Mouse (Mus musculus) hindbrain, embryonic 13.5 days (tissue): Measurements from ENCODE around the gene Gm7233. TPM values are rescaled to one million over a fixed set of nuclear protein-coding genes. Genes with fewer than 3 reads are reported as not detected.
A peak's percentile ranks its signal among the peaks of the same experiment; 100 is the strongest.
"Not testable (repeated sequence)": the region's sequence is repeated elsewhere in the genome, so short reads cannot be mapped to it uniquely, and the experiment has no call there.

Experiments
- ATAC-seq: fragments of 200-750 bp; cut with Nextera tagmentation; 2 replicates; pipeline ENCODE4 v1.8.0; 2017; ENCODE audit warnings: moderate TSS enrichment; ENCODE audit not compliant: low FRiP score
- H3K27ac ChIP-seq: fragments of 300-500 bp; sonication (generic); 2 replicates; pipeline ENCODE4 v1.5.1; 2015; ENCODE audit warnings: inconsistent platforms, mild to moderate bottlenecking, moderate library complexity
- H3K27me3 ChIP-seq: fragments of 300-500 bp; sonication (generic); 2 replicates; pipeline ENCODE4 v1.6.1; 2015; ENCODE audit warnings: mild to moderate bottlenecking, inconsistent platforms
- H3K36me3 ChIP-seq: fragments of 300-500 bp; sonication (generic); 2 replicates; pipeline ENCODE4 v1.6.1; 2015; ENCODE audit warnings: mild to moderate bottlenecking, inconsistent platforms
- H3K4me1 ChIP-seq: fragments of 300-500 bp; sonication (generic); replicated peaks from 2 replicates; pipeline ENCODE4 v1.6.1; 2015; ENCODE audit warnings: inconsistent platforms
- H3K4me2 ChIP-seq: fragments of 300-500 bp; sonication (generic); 2 replicates; pipeline ENCODE4 v1.6.1; 2015; ENCODE audit warnings: inconsistent platforms, mild to moderate bottlenecking, moderate library complexity
- H3K4me3 ChIP-seq: fragments of 300-500 bp; sonication (generic); 2 replicates; pipeline ENCODE4 v1.5.1; 2015; ENCODE audit warnings: mild to moderate bottlenecking, inconsistent platforms
- H3K9ac ChIP-seq: fragments of 300-500 bp; sonication (generic); 2 replicates; pipeline ENCODE4 v1.6.1; 2015; ENCODE audit warnings: mild to moderate bottlenecking, inconsistent platforms
- H3K9me3 ChIP-seq: fragments of 300-500 bp; sonication (generic); 2 replicates; pipeline ENCODE4 v1.6.1; 2016; ENCODE audit warnings: inconsistent platforms
- WGBS: fragments of 180-500 bp; shearing (Covaris S2); methylation state at CpG from one replicate; pipeline ENCODE4 v1.1.7; 2015; 5-methylcytosine and 5-hydroxymethylcytosine counted together
- polyA plus RNA-seq: library from polyadenylated mRNA; unstranded; fragments of >200 nt; fragmentation: Nextera tagmentation; extraction: Ambion mirVana; gene quantifications from 2 replicates; pipeline ENCODE4 v1.2.1, GENCODE M21; 2015

Gm7233 gene
- not detected in 2 replicates for polyA plus RNA-seq

DNA sequence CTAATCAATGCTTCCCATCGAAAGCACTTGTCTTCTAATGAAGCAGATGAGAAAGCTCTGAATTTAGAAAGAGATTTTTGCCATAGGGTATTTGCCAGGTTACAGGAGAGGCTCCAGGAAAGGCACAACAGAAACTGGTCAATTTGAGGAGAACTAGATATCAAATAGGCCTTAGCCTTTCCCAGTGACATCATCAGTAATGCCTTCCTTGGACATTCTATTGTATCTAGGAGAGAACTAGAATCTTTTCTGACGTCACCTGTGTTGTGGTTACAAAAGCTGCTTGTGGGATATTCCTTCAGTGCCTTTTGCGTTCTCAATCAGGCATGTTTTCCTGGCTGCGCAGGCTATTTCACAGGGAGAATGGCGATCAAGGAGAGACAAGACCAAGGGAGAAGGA, at the start of gene Gm7233:
Gene Gm7233 (plus strand): TSS at position 301 of the 400 bp plus-strand sequence.
- H3K27me3 ChIP-seq, H3K4me2 ChIP-seq, ATAC-seq, H3K9ac ChIP-seq, H3K4me3 ChIP-seq, H3K9me3 ChIP-seq, H3K36me3 ChIP-seq, H3K4me1 ChIP-seq, H3K27ac ChIP-seq: not testable (repeated sequence)
- WGBS, result 79% methylated on average over 5 of the region's 5 CpGs

- H3K27ac ChIP-seq, H3K36me3 ChIP-seq, H3K4me3 ChIP-seq, H3K4me1 ChIP-seq, H3K9ac ChIP-seq, H3K27me3 ChIP-seq, H3K9me3 ChIP-seq, ATAC-seq, H3K4me2 ChIP-seq: not testable (repeated sequence)
- 75% methylated on average over 4 of the region's 4 CpGs for WGBS
These were observed 12.5 kb upstream of the Gm7233 start for GRCm38 (mm10) chr14:43167189-43167588.

- ATAC-seq, H3K27me3 ChIP-seq, H3K4me2 ChIP-seq, H3K27ac ChIP-seq, H3K4me1 ChIP-seq, H3K36me3 ChIP-seq, H3K4me3 ChIP-seq, H3K9me3 ChIP-seq, H3K9ac ChIP-seq: not testable (repeated sequence)
- no CpG with 5 or more reads among the region's 10 CpGs for WGBS
These were observed 11.7 kb upstream of the Gm7233 start for GRCm38 (mm10) chr14:43167942-43168341.

GRCm38 (mm10) chr14:43168573-43169170, 11.0 kb upstream of the Gm7233 start:
- peak; percentile 21; the same call in 1 of the 2 replicates for ATAC-seq
- H3K9me3 ChIP-seq, H3K27me3 ChIP-seq, H3K36me3 ChIP-seq, H3K9ac ChIP-seq, H3K4me1 ChIP-seq, H3K4me3 ChIP-seq, H3K27ac ChIP-seq, H3K4me2 ChIP-seq: not testable (repeated sequence)
- WGBS, result 10% methylated on average over 1 of the region's 10 CpGs

DNA sequence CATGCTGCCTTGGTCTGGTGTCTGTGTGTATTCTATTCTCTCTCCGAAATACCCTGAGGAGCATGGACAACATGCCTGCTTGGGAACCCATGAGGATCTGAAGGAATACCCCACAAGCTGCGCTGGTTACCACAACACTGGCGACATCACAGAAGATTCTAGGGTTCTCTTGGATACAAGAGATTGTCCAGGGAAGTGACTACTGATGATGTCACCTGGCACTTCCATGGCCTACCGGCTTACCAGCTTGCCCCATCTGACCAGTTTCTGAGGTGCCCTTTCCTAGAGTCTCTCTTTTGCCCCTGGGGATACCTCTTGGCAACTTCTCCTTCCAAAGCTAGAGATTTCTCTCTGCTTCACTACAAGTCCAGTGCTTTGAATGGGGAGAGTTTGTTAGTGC, 55.5 kb downstream of the Gm7233 start, which contains the start of gene Gm8122:
Gene Gm8122 (minus strand): TSS at position 101 of the 400 bp plus-strand sequence.
- ATAC-seq, H3K27ac ChIP-seq, H3K4me3 ChIP-seq, H3K36me3 ChIP-seq, H3K4me2 ChIP-seq, H3K9ac ChIP-seq, H3K4me1 ChIP-seq, H3K27me3 ChIP-seq, H3K9me3 ChIP-seq: not testable (repeated sequence)
- WGBS, result 92% methylated on average over 4 of the region's 4 CpGs

Other genes starting within 250 kb of the Gm7233 start
- gene Gm8082, start 186.2 kb upstream of the Gm7233 start, polyA plus RNA-seq, result not detected in 2 replicates
- gene Gm10376, start 164.2 kb upstream of the Gm7233 start, polyA plus RNA-seq, result not detected in 2 replicates
- gene Gm8094, start 103.2 kb upstream of the Gm7233 start, polyA plus RNA-seq, result not detected in 2 replicates
- gene Gm8104, start 79.3 kb upstream of the Gm7233 start, polyA plus RNA-seq, result not detected in 2 replicates
- not detected in 2 replicates for gene Gm8122, start 55.4 kb downstream of the Gm7233 start, polyA plus RNA-seq
- not detected in 2 replicates for gene Gm8126, start 78.8 kb downstream of the Gm7233 start, polyA plus RNA-seq
- gene Gm9732, start 95.2 kb downstream of the Gm7233 start, polyA plus RNA-seq, result 0.16 TPM in 1 of 2 replicates, not detected in the other
- gene Gm8127, start 114.0 kb downstream of the Gm7233 start, polyA plus RNA-seq, result not detected in 2 replicates
- not detected in 2 replicates for gene 1700001F09Rik, start 167.9 kb downstream of the Gm7233 start, polyA plus RNA-seq
- not detected in 2 replicates for gene Gm8138, start 236.5 kb downstream of the Gm7233 start, polyA plus RNA-seq